Mouse (Mus musculus): ENCODE results near the gene Npff. TPM values are rescaled to one million over a fixed set of nuclear protein-coding genes. Genes with fewer than 3 reads are reported as not detected.

Npff gene
- polyA plus RNA-seq, 1 experiment from 2014 or later, result 2.0 TPM

GRCm38 (mm10) chr15:102474520-102474919, 50.2 kb downstream of the Npff start:
- Histone ChIP-seq H3K27ac (ENCODE audit: low read length) (no peak overlapping the region), H3K4me1 (ENCODE audit: control insufficient read depth, insufficient read depth, low read length) (peaks cover 6% of the 10 kb centered on the region; the same call in 1 of the 2 replicates), H3K9ac (ENCODE audit: low read length) (no peak overlapping the region), H3K9me3 (replicated peaks; ENCODE audit: control insufficient read depth, low read length) (no peaks in the 10 kb centered on the region), H3K27me3 (ENCODE audit: control insufficient read depth, insufficient read depth, low read length) (no peaks in the 10 kb centered on the region), H3K4me3 (replicated peaks; ENCODE audit: low read length) (no peak overlapping the region), H3K4me2 (ENCODE audit: low read depth, low read length) (no peak overlapping the region), H3K36me3 (ENCODE audit: control insufficient read depth, insufficient read depth, low read length) (peaks cover 35% of the 10 kb centered on the region)
- ATAC-seq (ENCODE audit: insufficient read depth, low FRiP score), result no peak
- 89% methylated on average over 2 of the region's 2 CpGs for WGBS

Other genes starting within 250 kb of the Npff start
- gene Mfsd5, start 245.5 kb downstream of the Npff start, polyA plus RNA-seq (2015; fragmentation: Nextera tagmentation; extraction: Ambion mirVana), result 71.5 and 83.5 TPM in 2 replicates
- gene Espl1, start 228.7 kb downstream of the Npff start, polyA plus RNA-seq (2015; fragmentation: Nextera tagmentation; extraction: Ambion mirVana), result 17.9 and 21.9 TPM in 2 replicates
- gene Pfdn5, start 198.8 kb downstream of the Npff start, polyA plus RNA-seq (2015; fragmentation: Nextera tagmentation; extraction: Ambion mirVana), result 305 and 321 TPM in 2 replicates
- 80.7 and 81.8 TPM in 2 replicates for gene Myg1, start 193.2 kb downstream of the Npff start, polyA plus RNA-seq (2015; fragmentation: Nextera tagmentation; extraction: Ambion mirVana)
- 55.4 and 57.0 TPM in 2 replicates for gene Aaas, start 174.2 kb downstream of the Npff start, polyA plus RNA-seq (2015; fragmentation: Nextera tagmentation; extraction: Ambion mirVana)
- 1.3 TPM in 2 replicates for gene Sp7, start 157.8 kb downstream of the Npff start, polyA plus RNA-seq (2015; fragmentation: Nextera tagmentation; extraction: Ambion mirVana)
- 9.5 and 10.3 TPM in 2 replicates for gene Sp1, start 118.8 kb downstream of the Npff start, polyA plus RNA-seq (2015; fragmentation: Nextera tagmentation; extraction: Ambion mirVana)
- 0.68 and 2.5 TPM in 2 replicates for gene Amhr2, start 79.6 kb downstream of the Npff start, polyA plus RNA-seq (2015; fragmentation: Nextera tagmentation; extraction: Ambion mirVana)
- 131 and 157 TPM in 2 replicates for gene Prr13, start 65.9 kb downstream of the Npff start, polyA plus RNA-seq (2015; fragmentation: Nextera tagmentation; extraction: Ambion mirVana)
- gene Pcbp2, start 54.4 kb downstream of the Npff start, polyA plus RNA-seq (2015; fragmentation: Nextera tagmentation; extraction: Ambion mirVana), result 166 TPM in 2 replicates
- gene Gm10337, start 21.2 kb downstream of the Npff start, polyA plus RNA-seq (2015; fragmentation: Nextera tagmentation; extraction: Ambion mirVana), result not detected in 2 replicates
- 14.3 and 15.1 TPM in 2 replicates for gene Map3k12, start 7.9 kb downstream of the Npff start, polyA plus RNA-seq (2015; fragmentation: Nextera tagmentation; extraction: Ambion mirVana)
- gene Tarbp2, start 6.8 kb downstream of the Npff start, polyA plus RNA-seq (2015; fragmentation: Nextera tagmentation; extraction: Ambion mirVana), result 84.0 and 87.0 TPM in 2 replicates
- gene Gm28047, start 100.1 kb upstream of the Npff start, polyA plus RNA-seq (2015; fragmentation: Nextera tagmentation; extraction: Ambion mirVana), result not detected in 2 replicates
- gene Atf7, start 100.5 kb upstream of the Npff start, polyA plus RNA-seq (2015; fragmentation: Nextera tagmentation; extraction: Ambion mirVana), result 40.6 and 40.8 TPM in 2 replicates
- gene Atp5g2, start 147.4 kb upstream of the Npff start, polyA plus RNA-seq (2015; fragmentation: Nextera tagmentation; extraction: Ambion mirVana), result 53.3 and 54.2 TPM in 2 replicates
- 36.8 and 37.7 TPM in 2 replicates for gene Calcoco1, start 197.2 kb upstream of the Npff start, polyA plus RNA-seq (2015; fragmentation: Nextera tagmentation; extraction: Ambion mirVana)